Mouse (Mus musculus) lung, adult 18-20 months (tissue): ENCODE results near the gene Diaph2.
"Not testable (repeated sequence)": the region's sequence is repeated elsewhere in the genome, so short reads cannot be mapped to it uniquely, and the experiment has no call there.

ENCODE experiments used
- DNase-seq, 2 experiments: peaks; one replicate each; pipeline ENCODE4 v3.0.0; 2022; ENCODE audit warnings: mixed read lengths in 2 of 2

The Diaph2 gene

DNA sequence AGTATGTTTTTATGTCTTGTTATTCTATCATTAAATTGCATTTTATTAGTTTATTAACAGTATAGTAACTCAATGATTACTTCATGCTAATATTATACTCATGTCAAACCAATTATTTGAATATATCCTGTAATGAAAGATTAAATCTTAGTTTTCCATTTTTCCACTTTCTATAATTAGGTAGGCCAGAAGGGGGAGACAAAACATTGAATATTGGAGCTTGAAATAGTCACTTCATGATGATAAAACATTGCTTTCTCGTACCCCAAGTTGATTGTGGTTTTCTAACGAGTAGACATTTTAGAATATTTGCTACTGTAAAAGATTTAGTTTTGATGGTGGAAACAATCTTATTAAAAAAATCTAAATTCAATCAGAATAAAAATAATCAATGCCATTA lies 82.4 kb downstream of the Diaph2 start:
- DNase-seq, result no peak

DNA sequence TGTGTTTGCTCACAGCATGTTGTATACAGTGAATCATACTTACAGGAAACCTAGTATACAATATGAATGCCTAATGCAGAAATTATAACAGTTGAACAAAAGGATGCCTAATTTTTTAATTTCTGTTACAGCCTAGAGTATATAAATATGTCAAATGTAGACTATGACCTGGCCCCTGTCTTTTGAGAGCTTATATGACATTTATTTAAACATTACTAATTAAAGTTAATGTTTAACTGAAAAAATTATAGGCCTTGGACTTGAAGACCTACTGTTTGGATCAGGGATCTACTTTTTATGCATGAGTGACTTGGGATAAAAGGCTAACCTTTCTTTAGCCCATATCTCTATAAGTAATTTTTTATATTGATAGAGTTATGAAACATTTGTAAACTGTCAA lies 84.3 kb downstream of the Diaph2 start:
- DNase-seq, result no peak

DNA sequence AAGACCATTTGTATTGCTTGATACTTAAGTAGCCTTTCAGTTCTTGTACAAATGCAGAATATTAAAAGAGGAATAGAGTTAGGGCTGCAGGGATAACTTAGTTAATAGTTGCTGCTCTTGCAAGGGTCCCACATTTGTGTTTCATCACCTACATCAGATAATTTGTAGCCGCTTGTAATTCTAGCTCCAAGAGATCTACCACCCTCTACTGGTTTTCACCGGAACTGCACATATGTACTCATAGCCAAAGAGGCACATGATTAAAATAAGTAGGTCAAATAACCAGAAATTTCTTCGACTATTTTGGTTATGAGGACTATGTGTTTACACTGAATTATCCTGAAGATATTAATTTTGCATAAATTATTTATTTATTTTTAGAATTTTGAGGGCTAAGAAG lies 134.9 kb downstream of the Diaph2 start:
- peak in 1 of 2 experiments; percentile 33 for DNase-seq

- DNase-seq, result no peak
These were observed 176.3 kb downstream of the Diaph2 start for GRCm38 (mm10) chrX:129925806-129926205.

DNA sequence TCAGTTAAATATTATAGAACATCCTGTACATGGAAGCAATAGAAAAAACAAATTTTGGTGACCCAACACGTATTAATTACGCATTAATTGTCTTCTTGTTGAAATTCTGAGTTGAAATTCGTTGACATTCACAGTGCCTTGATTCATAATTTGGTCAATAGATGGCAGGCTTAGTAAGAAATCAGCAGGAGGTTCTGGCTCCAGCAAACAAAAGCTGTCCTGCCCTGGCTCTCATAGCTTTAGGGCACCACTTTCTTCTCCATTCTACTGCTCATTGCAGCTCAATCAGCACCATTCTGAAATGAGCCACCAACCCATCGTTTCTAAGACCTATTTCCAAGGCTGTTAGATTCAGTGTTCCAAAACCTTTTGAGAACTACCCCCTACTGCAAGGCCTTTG lies 225.3 kb downstream of the Diaph2 start:
- no peak for DNase-seq

GRCm38 (mm10) chrX:130008210-130008609 lies 258.7 kb downstream of the Diaph2 start:
- no peak for DNase-seq

GRCm38 (mm10) chrX:130019735-130020134 lies 270.2 kb downstream of the Diaph2 start:
- no peak for DNase-seq

DNA sequence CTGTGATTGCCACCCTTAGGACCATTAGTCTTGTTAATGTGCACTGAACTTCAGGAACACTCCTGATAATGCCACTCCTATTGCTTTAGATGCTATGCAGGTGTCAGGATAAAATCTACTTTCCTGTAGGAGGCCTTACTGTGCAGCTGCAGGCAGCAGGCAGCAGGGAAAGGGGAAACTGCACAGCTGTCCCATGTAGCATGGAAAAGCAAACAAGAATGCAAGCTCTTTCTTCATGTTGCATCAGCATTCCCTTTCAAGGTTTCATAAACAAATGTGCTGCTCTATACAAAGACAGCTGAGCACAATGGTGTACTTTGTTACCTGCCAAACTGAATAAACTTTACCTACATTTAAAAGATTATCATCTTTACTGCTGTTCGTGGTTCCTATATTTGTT lies 295.0 kb downstream of the Diaph2 start:
- DNase-seq, result no peak

DNA sequence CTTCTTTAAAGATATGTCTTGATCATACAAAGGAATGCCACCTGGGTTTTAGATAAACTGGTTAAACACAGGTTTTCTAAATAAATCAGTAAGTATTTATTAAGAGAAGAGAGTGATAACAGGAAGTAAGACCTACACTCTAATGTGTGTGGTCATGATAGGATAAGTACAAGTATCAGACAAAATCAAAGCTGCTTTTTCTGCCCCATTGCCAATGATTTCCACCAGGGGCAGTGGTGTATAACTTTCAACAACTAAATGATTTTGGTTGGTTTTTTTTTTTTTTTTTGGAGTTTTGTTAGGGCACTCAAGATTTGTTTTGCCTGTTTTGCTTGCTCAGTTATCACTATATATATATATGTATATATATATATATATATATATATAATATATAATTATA lies 399.7 kb downstream of the Diaph2 start:
- DNase-seq, result no peak

GRCm38 (mm10) chrX:130152164-130152563 lies 402.6 kb downstream of the Diaph2 start:
- peak in 1 of 2 experiments; percentile 0 for DNase-seq

DNA sequence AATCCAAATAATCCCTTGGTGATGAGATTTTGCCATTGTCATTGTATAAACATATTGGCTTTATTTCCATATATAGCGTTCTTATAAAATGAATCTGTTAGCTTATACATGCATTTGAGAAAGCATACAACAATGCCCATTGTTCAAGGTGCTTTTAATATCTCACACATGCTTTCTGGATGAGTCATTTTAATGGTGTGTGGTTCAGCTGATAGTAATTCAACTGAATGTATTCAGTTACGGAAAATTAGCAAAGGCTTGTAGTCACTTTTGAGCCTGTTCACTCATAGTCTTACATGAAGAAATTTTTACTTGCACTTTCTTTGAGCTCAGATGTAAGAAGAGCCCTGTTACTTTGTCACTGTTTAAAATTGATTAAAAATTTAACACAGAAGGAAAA lies 423.6 kb downstream of the Diaph2 start:
- DNase-seq, result no peak

DNA sequence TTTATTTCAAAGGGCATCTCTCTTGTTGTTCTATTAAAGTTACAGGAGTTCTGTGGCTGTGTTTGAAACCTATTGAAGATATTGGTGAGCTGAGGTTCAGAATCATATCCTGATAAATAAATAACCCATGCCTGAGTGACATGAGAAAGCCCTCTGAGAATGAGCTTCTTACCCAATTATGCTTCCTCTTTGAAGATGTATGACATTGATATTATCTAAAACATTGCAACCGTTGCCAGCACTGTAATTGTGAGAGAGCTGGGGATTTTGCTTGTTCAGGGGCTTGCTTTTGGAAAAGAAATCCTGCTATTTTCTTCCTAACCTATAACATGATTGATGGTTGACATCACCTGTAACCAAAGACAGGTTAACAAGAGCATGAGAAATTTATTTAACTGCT lies 438.3 kb downstream of the Diaph2 start:
- no peak for DNase-seq

GRCm38 (mm10) chrX:130188449-130188848 lies 438.9 kb downstream of the Diaph2 start:
- no peak for DNase-seq

- no peak for DNase-seq
These were observed 439.7 kb downstream of the Diaph2 start for GRCm38 (mm10) chrX:130189250-130189649.

DNA sequence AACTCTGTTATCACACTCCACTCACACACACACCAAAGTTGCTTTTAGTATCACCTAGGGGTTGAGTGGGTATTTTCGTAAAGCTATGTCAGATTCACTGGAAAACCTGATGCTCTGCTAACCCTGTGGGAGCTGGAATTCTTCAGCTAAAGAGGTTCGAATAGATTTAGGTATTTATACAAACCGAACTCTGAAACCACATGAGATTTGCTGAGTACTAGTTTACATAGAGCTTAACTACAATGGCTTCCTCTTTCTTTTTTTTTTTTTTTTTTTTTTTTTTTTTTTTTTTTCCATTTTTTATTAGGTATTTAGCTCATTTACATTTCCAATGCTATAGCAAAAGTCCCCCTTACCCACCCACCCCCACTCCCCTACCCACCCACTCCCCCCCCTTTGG lies 447.9 kb downstream of the Diaph2 start:
- not testable (repeated sequence) for DNase-seq

GRCm38 (mm10) chrX:130205243-130205642 lies 455.7 kb downstream of the Diaph2 start:
- no peak for DNase-seq

- DNase-seq, result no peak
These were observed 462.7 kb downstream of the Diaph2 start for GRCm38 (mm10) chrX:130212227-130212626.

DNA sequence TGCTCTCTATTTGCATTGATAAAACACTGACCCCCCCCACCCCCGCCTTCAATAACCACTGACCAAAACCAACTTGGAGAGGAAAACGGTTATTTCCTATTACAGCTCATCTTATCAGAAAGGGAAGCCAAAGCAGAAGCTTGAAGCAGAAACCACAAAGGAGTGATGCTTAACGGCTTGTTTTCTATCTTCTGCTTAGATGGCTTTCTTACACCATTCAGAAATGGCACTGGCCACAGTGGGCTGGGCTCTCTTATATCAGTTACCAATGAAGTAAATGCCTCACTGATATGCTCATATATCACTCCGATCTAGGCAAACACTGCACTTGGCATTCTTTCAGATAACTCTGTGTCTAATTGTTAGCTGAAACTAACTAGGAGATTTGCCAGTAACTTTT lies 463.2 kb downstream of the Diaph2 start:
- no peak for DNase-seq

DNA sequence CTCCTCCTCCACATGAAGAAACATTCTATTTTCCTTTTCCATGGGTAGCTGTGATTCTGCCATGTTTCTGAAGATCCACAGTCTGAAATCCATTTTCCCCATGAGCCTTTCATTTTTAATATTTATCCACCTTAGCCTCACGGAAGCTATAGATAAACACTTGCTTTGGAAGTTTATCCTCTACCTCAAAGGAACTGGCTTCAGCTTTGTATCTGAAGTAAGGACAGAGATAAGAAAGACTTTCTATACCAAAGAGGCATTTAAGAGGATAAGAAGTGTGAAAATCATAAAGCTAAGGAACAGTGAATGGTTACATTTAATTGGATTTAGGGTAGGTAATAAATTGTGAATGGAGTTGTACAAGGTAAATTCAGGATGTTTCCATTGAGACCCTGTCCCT lies 480.5 kb downstream of the Diaph2 start:
- no peak for DNase-seq

DNA sequence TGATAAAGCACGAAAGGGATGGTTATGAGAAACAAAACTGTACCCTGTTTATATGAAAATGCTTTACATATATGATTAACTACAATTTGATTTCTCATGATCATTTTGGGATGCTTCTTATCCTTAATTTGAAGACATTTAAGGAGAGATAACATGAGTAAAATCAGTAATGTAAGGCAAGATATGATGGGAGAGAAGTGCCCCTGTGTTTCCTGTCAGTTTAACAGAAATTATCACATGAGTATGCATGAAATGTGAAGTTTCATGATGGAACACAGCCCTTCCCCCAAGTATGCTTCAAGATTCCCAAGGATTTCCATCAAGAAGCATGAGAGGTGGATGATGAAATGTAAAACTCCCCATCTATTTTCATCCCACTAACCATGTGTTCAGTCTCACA lies 485.6 kb downstream of the Diaph2 start:
- no peak for DNase-seq

DNA sequence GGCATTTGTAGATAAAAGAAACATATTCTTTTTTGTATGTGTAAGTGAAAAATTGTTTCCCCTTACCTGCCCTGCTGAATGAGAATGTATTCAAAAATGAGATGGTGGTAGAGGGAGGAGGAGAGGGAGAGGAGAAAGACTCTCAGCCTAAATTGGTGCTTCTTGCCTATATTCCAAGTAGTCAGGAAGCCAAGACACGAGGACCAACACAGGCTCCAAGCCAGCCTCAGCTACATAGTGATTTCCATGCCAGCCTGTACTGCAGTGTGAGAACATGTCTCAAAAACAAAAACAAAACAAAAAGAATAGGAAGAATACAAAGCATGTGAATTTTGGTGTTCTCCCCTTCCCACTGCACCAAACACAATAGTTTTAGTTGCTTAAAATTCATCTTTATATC lies 497.1 kb downstream of the Diaph2 start:
- DNase-seq, result no peak

- DNase-seq, result no peak
These were observed 504.1 kb downstream of the Diaph2 start for GRCm38 (mm10) chrX:130253664-130254063.

- no peak for DNase-seq
These were observed 516.2 kb downstream of the Diaph2 start for GRCm38 (mm10) chrX:130265707-130266106.

- no peak for DNase-seq
These were observed 529.6 kb downstream of the Diaph2 start for GRCm38 (mm10) chrX:130279144-130279543.

DNA sequence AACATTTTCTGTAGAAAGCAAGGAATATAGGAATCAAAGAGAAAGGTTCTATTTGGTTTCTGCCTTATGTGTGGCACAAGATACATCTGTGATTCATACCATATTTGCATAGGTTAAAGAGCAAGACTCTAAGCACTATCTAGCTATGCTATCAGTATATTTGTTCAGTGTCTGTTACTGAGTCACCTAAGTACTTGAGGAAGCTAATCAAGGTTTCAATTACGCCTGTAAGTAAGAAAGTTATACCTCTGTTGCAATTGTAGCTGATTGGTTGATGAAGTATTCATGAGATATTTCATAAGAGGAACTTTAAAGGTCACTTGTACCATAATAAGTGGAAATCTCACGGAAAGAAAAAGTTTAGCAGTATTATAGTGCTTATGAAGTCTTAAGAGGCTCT lies 531.9 kb downstream of the Diaph2 start:
- no peak for DNase-seq

DNA sequence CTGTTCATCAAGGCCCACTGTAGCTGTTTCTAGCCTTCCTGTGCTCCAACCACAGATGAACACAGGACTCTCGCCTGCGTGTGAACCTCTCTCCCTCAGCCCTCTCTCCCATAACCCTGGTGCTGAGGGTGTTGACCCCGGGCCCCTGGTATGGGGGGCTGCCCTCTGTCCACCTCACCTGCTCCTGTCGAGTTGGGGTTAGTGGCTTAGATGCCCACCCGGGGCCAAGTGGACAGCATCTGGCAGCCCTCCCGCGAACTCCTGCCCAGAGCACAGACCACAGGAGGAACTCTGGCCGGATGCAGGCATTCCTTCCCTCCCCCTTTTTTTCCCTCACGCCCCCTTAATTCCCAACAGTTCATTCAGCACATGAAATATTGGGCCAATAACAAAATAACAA lies 537.5 kb downstream of the Diaph2 start:
- DNase-seq, result no peak
